Mouse (Mus musculus): ENCODE data around the gene Gpr82. TPM values are rescaled to one million over a fixed set of nuclear protein-coding genes. Genes with fewer than 3 reads are reported as not detected.

Gpr82 gene
- polyA plus RNA-seq, 1 experiment from 2014 or later = 0.23 TPM

- Histone ChIP-seq H3K9ac (ENCODE audit: low read length) (no peak overlapping the region), H3K27me3 (ENCODE audit: control insufficient read depth, insufficient read depth, low read length) (no peaks in the 10 kb centered on the region), H3K4me2 (no peak overlapping the region), H3K4me3 (ENCODE audit: low read depth, low read length) (no peak overlapping the region), H3K27ac (ENCODE audit: low read depth, low read length) (no peak overlapping the region), H3K9me3 (ENCODE audit: control insufficient read depth, low read length) (no peaks in the 10 kb centered on the region), H3K36me3 (ENCODE audit: control insufficient read depth, insufficient read depth, low read length) (no peaks in the 10 kb centered on the region), H3K4me1 (ENCODE audit: control insufficient read depth, insufficient read depth, low read length) (no peaks in the 10 kb centered on the region)
- ATAC-seq (ENCODE audit: low FRiP score) = no peak
- DNase-seq (ENCODE audit: low spot score, missing footprints) = no peak
- 65% methylated on average over 2 of the region's 2 CpGs for WGBS
Observed at GRCm38 (mm10) chrX:13638894-13639293, 22.3 kb upstream of the Gpr82 start.

- Histone ChIP-seq H3K9me3 (ENCODE audit: control insufficient read depth, low read length) (no peaks in the 10 kb centered on the region), H3K4me3 (ENCODE audit: low read depth, low read length) (no peak overlapping the region), H3K36me3 (ENCODE audit: control insufficient read depth, insufficient read depth, low read length) (no peaks in the 10 kb centered on the region), H3K4me2 (no peak overlapping the region), H3K27me3 (ENCODE audit: control insufficient read depth, insufficient read depth, low read length) (no peaks in the 10 kb centered on the region), H3K9ac (ENCODE audit: low read length) (no peak overlapping the region), H3K4me1 (ENCODE audit: control insufficient read depth, insufficient read depth, low read length) (no peaks in the 10 kb centered on the region), H3K27ac (ENCODE audit: low read depth, low read length) (no peak overlapping the region)
- DNase-seq (ENCODE audit: low spot score, missing footprints) (no peak), ATAC-seq (ENCODE audit: low FRiP score) (no peak)
- WGBS = 73% methylated on average over 2 of the region's 2 CpGs
Observed at GRCm38 (mm10) chrX:13651889-13652288, 9.3 kb upstream of the Gpr82 start.

GRCm38 (mm10) chrX:13652291-13652690, 8.9 kb upstream of the Gpr82 start:
- 94% methylated on average over 1 of the region's 1 CpGs for WGBS
- H3K4me2 ChIP-seq = no peak overlapping the region
- no peak for DNase-seq (ENCODE audit: low spot score, missing footprints)
- H3K27me3 ChIP-seq (ENCODE audit: control insufficient read depth, insufficient read depth, low read length) = no peaks in the 10 kb centered on the region
- no peak for ATAC-seq (ENCODE audit: low FRiP score)
- no peak overlapping the region for H3K27ac ChIP-seq (ENCODE audit: low read depth, low read length)
- H3K4me1 ChIP-seq (ENCODE audit: control insufficient read depth, insufficient read depth, low read length) = no peaks in the 10 kb centered on the region
- H3K36me3 ChIP-seq (ENCODE audit: control insufficient read depth, insufficient read depth, low read length) = no peaks in the 10 kb centered on the region
- H3K9ac ChIP-seq (ENCODE audit: low read length) = no peak overlapping the region
- H3K4me3 ChIP-seq (ENCODE audit: low read depth, low read length) = no peak overlapping the region
- no peaks in the 10 kb centered on the region for H3K9me3 ChIP-seq (ENCODE audit: control insufficient read depth, low read length)

GRCm38 (mm10) chrX:13655005-13655421, 6.2 kb upstream of the Gpr82 start:
- DNase-seq (ENCODE audit: low spot score, missing footprints) (no peak), ATAC-seq (ENCODE audit: low FRiP score) (no peak)
- Histone ChIP-seq H3K4me2 (no peak overlapping the region), H3K9ac (ENCODE audit: low read length) (no peak overlapping the region), H3K9me3 (ENCODE audit: control insufficient read depth, low read length) (no peaks in the 10 kb centered on the region), H3K4me1 (ENCODE audit: control insufficient read depth, insufficient read depth, low read length) (no peaks in the 10 kb centered on the region), H3K27me3 (ENCODE audit: control insufficient read depth, insufficient read depth, low read length) (no peaks in the 10 kb centered on the region), H3K27ac (ENCODE audit: low read depth, low read length) (no peak overlapping the region), H3K4me3 (ENCODE audit: low read depth, low read length) (no peak overlapping the region), H3K36me3 (ENCODE audit: control insufficient read depth, insufficient read depth, low read length) (no peaks in the 10 kb centered on the region)
- WGBS = 78% methylated on average over 3 of the region's 3 CpGs

GRCm38 (mm10) chrX:13655906-13656305, 5.3 kb upstream of the Gpr82 start:
- no peaks in the 10 kb centered on the region for H3K36me3 ChIP-seq (ENCODE audit: control insufficient read depth, insufficient read depth, low read length)
- no peaks in the 10 kb centered on the region for H3K27me3 ChIP-seq (ENCODE audit: control insufficient read depth, insufficient read depth, low read length)
- WGBS = 88% methylated on average over 6 of the region's 6 CpGs
- no peaks in the 10 kb centered on the region for H3K4me1 ChIP-seq (ENCODE audit: control insufficient read depth, insufficient read depth, low read length)
- H3K27ac ChIP-seq (ENCODE audit: low read depth, low read length) = no peak overlapping the region
- ATAC-seq (ENCODE audit: low FRiP score) (no peak), DNase-seq (ENCODE audit: low spot score, missing footprints) (no peak)
- H3K4me2 ChIP-seq = no peak overlapping the region
- H3K4me3 ChIP-seq (ENCODE audit: low read depth, low read length) = no peak overlapping the region
- no peaks in the 10 kb centered on the region for H3K9me3 ChIP-seq (ENCODE audit: control insufficient read depth, low read length)
- no peak overlapping the region for H3K9ac ChIP-seq (ENCODE audit: low read length)

GRCm38 (mm10) chrX:13656721-13657120, 4.4 kb upstream of the Gpr82 start:
- no peaks in the 10 kb centered on the region for H3K4me1 ChIP-seq (ENCODE audit: control insufficient read depth, insufficient read depth, low read length)
- H3K27me3 ChIP-seq (ENCODE audit: control insufficient read depth, insufficient read depth, low read length) = no peaks in the 10 kb centered on the region
- H3K9me3 ChIP-seq (ENCODE audit: control insufficient read depth, low read length) = no peaks in the 10 kb centered on the region
- WGBS = 0% methylated on average over 1 of the region's 1 CpGs
- no peak overlapping the region for H3K9ac ChIP-seq (ENCODE audit: low read length)
- DNase-seq (ENCODE audit: low spot score, missing footprints) = no peak
- H3K4me2 ChIP-seq = no peak overlapping the region
- no peaks in the 10 kb centered on the region for H3K36me3 ChIP-seq (ENCODE audit: control insufficient read depth, insufficient read depth, low read length)
- no peak for ATAC-seq (ENCODE audit: low FRiP score)
- no peak overlapping the region for H3K27ac ChIP-seq (ENCODE audit: low read depth, low read length)
- H3K4me3 ChIP-seq (ENCODE audit: low read depth, low read length) = no peak overlapping the region

GRCm38 (mm10) chrX:13658616-13659140, 2.5 kb upstream of the Gpr82 start:
- ATAC-seq (ENCODE audit: low FRiP score) (no peak), DNase-seq (ENCODE audit: low spot score, missing footprints) (no peak)
- H3K4me3 ChIP-seq (ENCODE audit: low read depth, low read length) = no peak overlapping the region
- no peaks in the 10 kb centered on the region for H3K9me3 ChIP-seq (ENCODE audit: control insufficient read depth, low read length)
- no peaks in the 10 kb centered on the region for H3K4me1 ChIP-seq (ENCODE audit: control insufficient read depth, insufficient read depth, low read length)
- H3K27me3 ChIP-seq (ENCODE audit: control insufficient read depth, insufficient read depth, low read length) = no peaks in the 10 kb centered on the region
- H3K4me2 ChIP-seq = no peak overlapping the region
- H3K36me3 ChIP-seq (ENCODE audit: control insufficient read depth, insufficient read depth, low read length) = no peaks in the 10 kb centered on the region
- no peak overlapping the region for H3K27ac ChIP-seq (ENCODE audit: low read depth, low read length)
- WGBS = 78% methylated on average over 3 of the region's 3 CpGs
- no peak overlapping the region for H3K9ac ChIP-seq (ENCODE audit: low read length)

GRCm38 (mm10) chrX:13659201-13659890, 1.8 kb upstream of the Gpr82 start:
- H3K9ac ChIP-seq (ENCODE audit: low read length) = no peak overlapping the region
- no peak overlapping the region for H3K4me2 ChIP-seq
- no peak overlapping the region for H3K27ac ChIP-seq (ENCODE audit: low read depth, low read length)
- WGBS = 75% methylated on average over 4 of the region's 4 CpGs
- ATAC-seq (ENCODE audit: low FRiP score) (no peak), DNase-seq (ENCODE audit: low spot score, missing footprints) (no peak)
- H3K36me3 ChIP-seq (ENCODE audit: control insufficient read depth, insufficient read depth, low read length) = no peaks in the 10 kb centered on the region
- no peak overlapping the region for H3K4me3 ChIP-seq (ENCODE audit: low read depth, low read length)
- H3K9me3 ChIP-seq (ENCODE audit: control insufficient read depth, low read length) = no peaks in the 10 kb centered on the region
- H3K27me3 ChIP-seq (ENCODE audit: control insufficient read depth, insufficient read depth, low read length) = no peaks in the 10 kb centered on the region
- no peaks in the 10 kb centered on the region for H3K4me1 ChIP-seq (ENCODE audit: control insufficient read depth, insufficient read depth, low read length)

- Histone ChIP-seq H3K4me1 (ENCODE audit: control insufficient read depth, insufficient read depth, low read length) (no peaks in the 10 kb centered on the region), H3K4me2 (no peak overlapping the region), H3K36me3 (ENCODE audit: control insufficient read depth, insufficient read depth, low read length) (no peaks in the 10 kb centered on the region), H3K4me3 (ENCODE audit: low read depth, low read length) (no peak overlapping the region), H3K27me3 (ENCODE audit: control insufficient read depth, insufficient read depth, low read length) (no peaks in the 10 kb centered on the region), H3K9me3 (ENCODE audit: control insufficient read depth, low read length) (no peaks in the 10 kb centered on the region), H3K9ac (ENCODE audit: low read length) (no peak overlapping the region), H3K27ac (ENCODE audit: low read depth, low read length) (no peak overlapping the region)
- ATAC-seq (ENCODE audit: low FRiP score) = no peak
- DNase-seq (ENCODE audit: low spot score, missing footprints) = no peak
- 85% methylated on average over 5 of the region's 5 CpGs for WGBS
Observed at GRCm38 (mm10) chrX:13668867-13669266, 7.7 kb downstream of the Gpr82 start.

All from midbrain, embryonic 11.5 days (tissue).